Mouse (Mus musculus) cortical plate, adult 2 months (tissue): ENCODE measurements at regions not wholly inside any gene's neighbourhood (a gene's known extent, or its start where the extent isn't known, plus 50 kb on each side); places are given as distances from the start of the nearest gene placed in this dataset.

Experiments used
- CTCF ChIP-seq: fragments of 200-500 bp; IDR thresholded peaks from 2 replicates; pipeline ENCODE4 v1.5.1; 2011; ENCODE audit warnings: mild to moderate bottlenecking, control low read depth, low read length; ENCODE audit not compliant: insufficient read depth; ENCODE audit errors: extremely low read depth
- POLR2A ChIP-seq: fragments of 200-500 bp; IDR thresholded peaks from 2 replicates; pipeline ENCODE4 v1.6.1; 2011; ENCODE audit warnings: mild to moderate bottlenecking, low read length, control low read depth; ENCODE audit not compliant: insufficient read depth; ENCODE audit errors: extremely low read depth

DNA sequence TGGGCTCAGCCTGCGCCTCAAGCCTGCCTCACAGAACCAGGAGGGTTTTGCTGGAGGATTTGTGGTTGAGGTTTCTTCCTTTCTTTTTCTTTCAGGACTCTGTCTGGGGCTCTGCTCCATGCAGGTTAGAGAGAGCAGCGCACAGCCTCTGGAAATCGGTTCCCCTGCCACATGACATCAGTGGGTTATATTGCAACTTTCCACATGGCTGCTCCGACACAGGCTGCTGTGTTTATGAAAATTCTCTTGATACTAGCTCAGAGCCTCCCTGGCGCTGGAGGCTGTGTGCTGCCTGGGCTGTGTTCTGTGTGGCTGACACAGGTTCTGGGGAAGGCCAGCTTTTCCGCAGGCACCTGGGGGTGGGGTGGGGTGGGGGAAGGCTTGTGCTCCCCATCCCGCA, 178.7 kb upstream of the Gm4791 start:
- no peak for TF ChIP-seq CTCF
- TF ChIP-seq POLR2A: no peak
